Mouse (Mus musculus): Measurements from ENCODE around the gene Zfp933.
"Not testable (repeated sequence)": the region's sequence is repeated elsewhere in the genome, so short reads cannot be mapped to it uniquely, and the experiment has no call there.

GRCm38 (mm10) chr4:147793390-147793916, 54.7 kb downstream of the Zfp933 start:
- not testable (repeated sequence) for TF ChIP-seq EP300 (optimal IDR thresholded peaks at IDR 0.05); CTCF (IDR thresholded peaks at IDR 0.05; ENCODE audit: low read depth)

All from stomach, postnatal 0 days (tissue).